Mouse (Mus musculus) olfactory bulb, adult 2 months (tissue): ENCODE results near the gene Apaf1. TPM values are rescaled to one million over a fixed set of nuclear protein-coding genes. Genes with fewer than 3 reads are reported as not detected.

Experiments
- H3K27ac ChIP-seq: fragments of 200-500 bp; 2 replicates; pipeline ENCODE4 v1.5.1; 2012; ENCODE audit warnings: low read depth, low read length; ENCODE audit not compliant: insufficient read depth
- H3K4me1 ChIP-seq: fragments of 200-500 bp; 2 replicates; pipeline ENCODE4 v1.6.1; 2012; ENCODE audit warnings: low read length; ENCODE audit not compliant: control insufficient read depth, insufficient read depth
- H3K4me3 ChIP-seq: fragments of 200-500 bp; 2 replicates; pipeline ENCODE4 v1.5.1; 2012; ENCODE audit warnings: mild to moderate bottlenecking, low read depth, low read length, moderate library complexity; ENCODE audit not compliant: insufficient read depth
- CTCF ChIP-seq: fragments of 200-500 bp; IDR thresholded peaks from 2 replicates; pipeline ENCODE4 v1.5.1; 2012; ENCODE audit warnings: low read depth, mild to moderate bottlenecking, low read length, moderate library complexity; ENCODE audit not compliant: insufficient read depth
- POLR2A ChIP-seq: fragments of 200-500 bp; IDR thresholded peaks from 2 replicates; pipeline ENCODE4 v1.6.1; 2012; ENCODE audit warnings: mild to moderate bottlenecking, low read depth, low read length, moderate library complexity; ENCODE audit not compliant: insufficient read depth
- WGBS: fragments of 180-500 bp; shearing (Covaris S2); methylation state at CpG from one replicate; pipeline ENCODE4 v1.1.7; 2018; 5-methylcytosine and 5-hydroxymethylcytosine counted together
- polyA plus RNA-seq: library from polyadenylated mRNA; stranded (reverse); fragments of >200 nt; gene quantifications from 2 replicates; pipeline ENCODE4 v1.2.4, GENCODE M21; 2012; ENCODE audit warnings: low replicate concordance; ENCODE audit not compliant: missing spikeins, insufficient read depth, insufficient read length

Gene Apaf1
- polyA plus RNA-seq, 1 experiment, result not detected

GRCm38 (mm10) chr10:90969355-90970174 lies 113.0 kb downstream of the Apaf1 start:
- WGBS, result 17% methylated on average over 72 of the region's 72 CpGs
- Histone ChIP-seq H3K27ac (peak overlapping the region; percentile 97), H3K4me1 (peaks cover 58% of the 10 kb centered on the region), H3K4me3 (peak overlapping the region; percentile 29)
- TF ChIP-seq CTCF, result no peak
- TF ChIP-seq POLR2A, result no peak

GRCm38 (mm10) chr10:90968247-90968646 lies 114.3 kb downstream of the Apaf1 start:
- Histone ChIP-seq H3K4me1 (peaks cover 62% of the 10 kb centered on the region), H3K4me3 (no peak overlapping the region), H3K27ac (peak overlapping the region; percentile 97)
- WGBS, result 62% methylated on average over 10 of the region's 10 CpGs
- TF ChIP-seq POLR2A (no peak), CTCF (no peak)

- 19% methylated on average over 9 of the region's 9 CpGs for WGBS
- no peak overlapping the region for H3K4me3 ChIP-seq
- H3K27ac ChIP-seq, result peak overlapping the region; percentile 97
- peaks cover 66% of the 10 kb centered on the region for H3K4me1 ChIP-seq
- TF ChIP-seq CTCF, result no peak
- no peak for TF ChIP-seq POLR2A
Observed at GRCm38 (mm10) chr10:90966821-90967220, 115.7 kb downstream of the Apaf1 start.

- peak overlapping the region; percentile 99 for H3K27ac ChIP-seq
- peaks cover 66% of the 10 kb centered on the region for H3K4me1 ChIP-seq
- 30% methylated on average over 14 of the region's 14 CpGs for WGBS
- no peak for TF ChIP-seq CTCF
- no peak overlapping the region for H3K4me3 ChIP-seq
Observed at GRCm38 (mm10) chr10:90965671-90966315, 116.8 kb downstream of the Apaf1 start.

GRCm38 (mm10) chr10:90964511-90964910 lies 118.1 kb downstream of the Apaf1 start:
- TF ChIP-seq POLR2A (no peak), CTCF (no peak)
- Histone ChIP-seq H3K4me3 (no peak overlapping the region), H3K4me1 (peaks cover 58% of the 10 kb centered on the region), H3K27ac (peak overlapping the region; percentile 99)
- 15% methylated on average over 9 of the region's 9 CpGs for WGBS

- Histone ChIP-seq H3K27ac (no peak overlapping the region), H3K4me1 (peaks cover 20% of the 10 kb centered on the region), H3K4me3 (no peak overlapping the region)
- no peak for TF ChIP-seq POLR2A
- TF ChIP-seq CTCF, result no peak
- 57% methylated on average over 7 of the region's 7 CpGs for WGBS
Observed at GRCm38 (mm10) chr10:90960374-90960773, 122.2 kb downstream of the Apaf1 start.

- 58% methylated on average over 6 of the region's 6 CpGs for WGBS
- Histone ChIP-seq H3K27ac (no peak overlapping the region), H3K4me3 (no peak overlapping the region), H3K4me1 (no peaks in the 10 kb centered on the region)
- TF ChIP-seq CTCF (no peak), POLR2A (no peak)
Observed at GRCm38 (mm10) chr10:90953821-90954220, 128.7 kb downstream of the Apaf1 start.

GRCm38 (mm10) chr10:90953103-90953709 lies 129.4 kb downstream of the Apaf1 start:
- no peak overlapping the region for H3K4me3 ChIP-seq
- TF ChIP-seq POLR2A (no peak), CTCF (no peak)
- no peak overlapping the region for H3K27ac ChIP-seq
- no peaks in the 10 kb centered on the region for H3K4me1 ChIP-seq
- WGBS, result 86% methylated on average over 15 of the region's 15 CpGs

GRCm38 (mm10) chr10:90947608-90948373 lies 134.8 kb downstream of the Apaf1 start:
- WGBS, result 83% methylated on average over 18 of the region's 18 CpGs
- Histone ChIP-seq H3K27ac (no peak overlapping the region), H3K4me3 (no peak overlapping the region), H3K4me1 (peaks cover 4% of the 10 kb centered on the region)
- no peak for TF ChIP-seq CTCF
- TF ChIP-seq POLR2A, result no peak
